Mouse (Mus musculus) CD4-positive, CD25-positive, alpha-beta regulatory T cell, adult 4 months (primary cell): ENCODE data around the gene Tyms. TPM values are rescaled to one million over a fixed set of nuclear protein-coding genes. Genes with fewer than 3 reads are reported as not detected.
"Not testable (repeated sequence)": the region's sequence is repeated elsewhere in the genome, so short reads cannot be mapped to it uniquely, and the experiment has no call there.

Source experiments
- ATAC-seq: one replicate; pipeline ENCODE4 v1.8.0; 2017
- polyA plus RNA-seq, 2 experiments: library from polyadenylated mRNA; unstranded; fragments of 100-300 nt; shearing (Covaris generic); gene quantifications; one replicate each; pipeline ENCODE4 v1.2.1; 2017

Gene Tyms
- polyA plus RNA-seq, 2 experiments from 2014 or later = 58.0 to 73.1 TPM

DNA sequence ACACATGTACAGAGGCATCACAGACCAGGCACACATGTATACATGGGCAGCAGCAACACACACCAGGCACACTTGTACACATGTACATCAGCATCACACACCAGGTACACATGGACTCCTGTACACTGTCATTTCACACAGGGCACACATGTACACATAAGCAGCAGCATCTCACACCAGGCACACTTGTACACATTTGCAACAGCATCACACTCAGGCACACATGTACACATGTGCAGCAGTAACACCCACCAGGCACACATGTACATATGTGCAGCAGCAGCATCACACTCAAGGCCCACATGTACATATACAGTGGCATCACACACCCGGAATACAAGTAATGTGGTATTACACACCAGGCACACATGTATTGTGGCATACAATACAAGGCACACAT is 24.8 kb upstream of the Tyms start:
- no peak for ATAC-seq

DNA sequence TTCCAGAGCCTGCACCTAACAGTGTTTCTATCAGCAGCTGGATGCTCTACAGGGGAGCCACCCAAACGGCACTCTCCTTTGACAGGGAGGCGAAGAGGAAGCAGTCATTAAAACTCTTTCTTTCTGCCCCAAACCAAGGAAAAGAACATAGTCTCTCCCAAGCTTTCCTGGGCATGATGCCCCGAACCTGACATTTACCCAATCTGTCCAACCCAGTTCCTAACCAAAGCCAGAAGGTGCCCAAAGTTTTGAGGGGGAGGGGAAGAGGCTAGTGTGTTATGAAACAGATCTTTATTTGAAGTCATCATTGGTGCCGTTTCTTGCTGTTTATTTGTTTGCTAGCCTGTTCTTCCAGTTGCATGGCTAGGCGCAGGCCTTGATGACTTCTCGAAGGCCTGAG is 22.3 kb upstream of the Tyms start:
- ATAC-seq = no peak

DNA sequence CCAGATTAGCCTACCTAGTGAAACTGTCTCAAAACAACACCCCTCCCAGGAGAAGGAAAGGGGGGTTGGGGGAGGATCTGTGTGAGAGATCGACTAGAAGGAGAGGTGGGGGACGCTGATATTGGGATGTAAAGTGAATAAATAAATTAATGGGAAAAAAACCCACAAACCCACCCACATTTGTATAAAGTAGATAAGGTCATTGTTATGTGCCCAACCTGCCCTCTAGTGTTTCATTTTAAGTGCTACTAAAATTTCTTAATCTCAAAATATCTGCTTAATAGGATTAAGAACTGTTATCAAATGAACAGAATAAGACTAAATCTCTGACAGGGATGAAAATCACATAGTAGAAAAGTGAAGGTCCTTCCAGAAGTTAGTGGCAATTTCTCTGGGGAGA is 21.0 kb upstream of the Tyms start:
- ATAC-seq = no peak

DNA sequence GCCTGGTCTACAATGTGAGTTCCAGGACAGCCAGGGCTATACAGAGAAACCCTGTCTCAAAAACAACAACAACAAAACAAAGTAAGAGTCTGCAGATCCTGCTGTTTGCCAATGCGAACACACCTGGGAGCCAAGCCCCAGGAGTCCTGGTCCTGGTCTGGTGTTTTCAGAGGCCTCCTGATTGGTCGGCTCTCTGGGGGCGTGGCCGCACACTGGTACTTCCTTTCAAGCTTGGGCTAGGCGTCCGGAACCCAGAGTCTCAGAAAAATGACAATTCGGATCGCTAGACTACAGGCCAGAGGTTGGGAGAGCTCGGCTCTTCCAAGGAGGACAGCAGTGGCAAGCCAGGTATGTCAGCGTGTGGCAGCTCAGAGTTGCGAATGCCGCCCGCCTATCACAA is 19.3 kb upstream of the Tyms start:
- no peak for ATAC-seq

DNA sequence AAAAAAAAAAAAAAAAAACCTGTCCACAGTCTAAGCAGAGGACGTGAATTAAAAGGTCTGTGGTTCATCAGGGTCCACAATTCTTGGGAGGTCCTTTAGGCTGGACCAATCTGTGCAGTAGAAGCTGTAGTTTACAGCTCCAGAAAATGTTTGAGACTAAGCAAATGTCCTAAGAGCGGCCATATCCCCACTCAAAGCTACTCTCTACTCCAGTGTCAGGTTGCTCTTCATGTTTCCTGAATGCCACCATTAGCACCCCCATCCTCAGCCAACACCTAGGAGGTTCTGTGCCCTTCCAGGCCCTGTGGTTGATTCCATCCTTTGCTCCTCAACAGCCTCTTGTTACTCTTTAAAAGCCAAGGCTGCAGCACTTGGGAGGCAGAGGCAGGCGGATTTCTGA is 1.0 kb downstream of the Tyms start:
- no peak for ATAC-seq

DNA sequence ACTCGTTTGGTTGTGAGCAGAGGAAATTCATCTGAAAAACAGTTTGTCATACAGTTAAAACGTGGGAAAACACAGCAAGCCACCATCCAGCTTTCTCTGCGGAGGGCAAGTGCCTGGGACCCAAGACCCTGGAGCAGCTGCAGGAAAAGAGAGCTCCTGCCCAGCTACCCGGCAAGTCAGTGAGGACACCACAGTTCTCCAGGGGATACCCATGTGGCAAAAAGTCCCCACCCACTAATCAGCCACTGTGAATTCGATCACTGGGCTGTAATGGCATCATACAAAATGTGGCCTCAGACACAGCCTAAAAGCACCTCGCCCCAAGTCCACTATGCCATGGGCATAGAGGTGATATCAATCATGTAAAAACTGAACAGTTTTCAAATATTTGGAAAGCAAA is 1.7 kb downstream of the Tyms start:
- no peak for ATAC-seq

DNA sequence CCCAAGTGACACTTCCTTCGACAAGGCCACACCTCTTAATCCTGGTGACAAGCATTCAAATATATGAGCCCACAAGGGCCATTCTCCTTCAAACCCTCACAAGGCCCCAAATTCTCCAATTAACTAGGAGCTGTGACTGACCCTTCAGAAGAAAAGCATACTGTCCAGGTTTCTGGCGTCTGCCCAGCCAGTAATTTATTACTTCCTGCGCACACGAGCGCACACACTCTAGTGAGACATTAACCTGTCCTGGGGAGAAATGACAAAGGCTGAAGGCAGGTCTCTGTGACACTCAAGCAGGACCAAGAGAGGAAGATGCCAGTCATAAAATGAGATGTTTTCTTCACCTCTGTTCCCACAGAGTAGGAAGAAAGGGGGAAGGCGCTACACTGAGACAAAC is 5.7 kb downstream of the Tyms start:
- ATAC-seq = no peak

DNA sequence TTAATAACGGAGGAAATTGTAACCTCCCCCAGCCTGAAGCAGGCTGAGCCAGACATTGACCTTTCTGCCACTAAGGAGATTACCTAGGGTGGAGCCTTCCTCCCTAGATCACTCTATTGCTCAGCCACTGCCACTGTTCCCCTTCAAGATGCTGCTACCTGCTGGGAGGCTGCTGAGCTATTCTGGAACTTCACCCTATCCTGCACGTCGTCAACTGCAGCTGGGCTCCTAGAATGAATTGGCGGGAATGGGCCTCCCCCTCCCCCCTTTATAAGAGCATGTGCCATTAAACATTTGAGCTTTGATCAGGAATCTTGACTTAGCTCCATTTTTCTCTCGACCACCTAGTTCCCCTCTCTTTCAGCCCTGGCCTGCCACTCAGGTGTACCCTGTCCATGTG is 13.8 kb downstream of the Tyms start:
- not testable (repeated sequence) for ATAC-seq

DNA sequence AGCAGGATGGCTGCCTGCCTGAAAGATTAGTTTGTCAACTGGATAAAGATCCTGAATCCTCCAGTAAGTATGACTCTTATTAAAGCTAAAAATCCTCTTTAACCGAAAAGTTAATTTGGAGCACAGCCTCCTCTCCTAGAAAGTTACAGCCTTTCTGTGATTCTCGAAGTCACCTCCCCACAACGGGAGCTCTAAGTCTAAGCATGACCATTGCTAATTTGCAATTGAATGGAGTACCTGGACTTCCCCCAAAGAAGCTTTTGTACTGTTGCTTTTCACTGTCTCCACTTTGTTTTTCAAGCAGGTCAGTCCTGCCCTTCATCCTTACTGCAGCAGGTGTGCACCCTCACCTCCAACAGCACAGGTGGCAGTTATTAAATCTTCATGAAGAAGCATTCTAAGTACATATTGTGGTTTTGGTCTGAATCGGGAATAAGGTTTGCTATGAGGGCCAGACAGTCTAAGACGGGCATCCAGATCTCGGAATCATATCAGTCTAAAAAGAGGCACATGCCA is 15.1 kb downstream of the Tyms start:
- no peak for ATAC-seq

DNA sequence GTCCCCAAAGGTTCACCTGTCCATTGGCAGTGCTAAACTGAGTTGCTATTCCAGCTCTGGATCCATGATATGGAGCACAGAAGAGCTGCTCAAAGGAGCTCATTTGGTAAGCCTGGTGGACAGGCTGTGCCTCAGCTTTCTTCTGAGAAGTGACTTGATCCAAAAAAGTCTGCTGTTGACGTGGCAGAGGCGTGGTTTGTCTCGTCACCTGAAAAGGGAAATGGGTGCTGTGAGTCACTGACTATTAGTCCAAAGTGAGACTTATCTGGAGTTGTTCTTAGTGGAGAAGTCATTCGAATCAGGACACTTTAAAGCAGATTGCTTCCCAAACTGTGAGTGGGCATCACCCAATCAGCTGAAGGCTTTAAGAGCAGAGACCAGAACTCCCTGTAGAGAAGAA is 33.6 kb downstream of the Tyms start:
- not testable (repeated sequence) for ATAC-seq

DNA sequence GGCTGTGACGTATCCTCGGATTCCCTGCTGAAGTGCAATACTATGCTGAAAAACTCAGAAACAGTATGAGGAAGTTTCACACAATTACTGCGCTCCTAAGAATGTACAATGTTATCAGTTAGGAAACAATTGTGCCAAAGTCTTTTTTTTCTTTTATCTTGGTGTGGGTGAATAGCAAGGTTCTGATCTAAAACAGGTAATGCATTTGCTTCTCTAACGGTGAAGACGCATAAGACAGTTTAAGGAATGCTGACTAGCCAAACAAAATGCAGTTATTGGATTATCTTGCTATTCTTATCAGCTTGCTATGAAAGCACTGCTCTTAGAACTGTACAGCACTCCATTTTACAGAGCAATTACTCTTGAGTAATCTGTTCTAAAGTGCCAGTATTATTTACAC is 34.1 kb downstream of the Tyms start:
- not testable (repeated sequence) for ATAC-seq

DNA sequence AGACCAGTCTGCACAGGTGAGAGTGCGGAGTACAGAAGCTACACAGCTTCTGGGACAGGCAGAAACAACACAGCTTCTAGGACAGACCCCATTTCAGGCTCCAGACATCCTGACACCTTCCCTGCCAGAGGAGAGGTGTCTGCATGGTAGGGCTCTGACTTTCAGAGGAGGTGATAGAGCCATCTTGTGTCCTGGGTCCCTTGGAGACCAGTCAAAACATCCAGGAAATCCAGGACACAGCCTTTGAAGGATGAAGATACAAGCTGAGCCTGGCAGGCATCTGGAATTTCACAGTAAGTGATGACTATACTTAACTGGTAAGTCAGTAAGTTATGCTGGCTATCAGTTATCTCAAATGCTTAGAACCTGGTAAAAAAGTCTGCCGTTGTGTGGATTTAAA is 36.3 kb downstream of the Tyms start:
- not testable (repeated sequence) for ATAC-seq

DNA sequence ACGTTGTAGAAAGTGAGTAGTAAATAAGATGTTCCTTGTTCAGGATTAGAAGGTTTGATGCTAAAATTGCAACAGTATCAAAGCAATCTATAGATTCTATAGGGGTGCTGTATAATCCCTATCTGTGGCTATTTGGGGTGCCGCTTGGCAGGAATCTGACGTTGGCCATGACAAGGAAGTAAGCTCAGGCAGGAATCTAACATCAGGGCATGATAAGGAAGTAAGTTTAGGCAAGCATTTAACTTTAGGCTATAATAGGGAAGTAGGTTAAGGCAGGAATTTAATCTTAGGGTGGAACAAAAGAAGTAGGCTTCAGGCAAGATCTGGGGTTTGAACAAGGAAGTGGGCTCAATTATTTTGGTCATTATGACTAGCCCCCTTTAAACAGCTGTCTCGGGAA is 37.6 kb downstream of the Tyms start:
- not testable (repeated sequence) for ATAC-seq

DNA sequence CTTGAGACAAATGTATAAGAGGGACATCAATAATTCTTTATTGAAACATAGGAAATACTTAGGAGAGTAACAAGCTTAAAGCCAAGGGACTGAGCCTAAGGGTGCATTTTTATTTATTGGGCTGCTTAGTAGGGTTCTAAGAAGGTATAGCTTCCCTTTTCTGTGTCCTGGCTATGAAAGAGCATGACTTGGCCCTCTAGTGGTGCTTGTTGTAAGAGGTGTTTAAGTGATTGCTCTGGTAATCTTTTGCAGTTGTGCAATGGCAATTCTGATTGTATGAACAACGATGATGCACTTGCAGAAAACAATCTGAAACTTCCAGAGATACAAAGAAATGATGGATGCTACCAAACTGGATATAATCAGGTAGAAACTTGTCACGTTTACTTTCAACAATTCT is 58.8 kb downstream of the Tyms start:
- ATAC-seq = no peak

DNA sequence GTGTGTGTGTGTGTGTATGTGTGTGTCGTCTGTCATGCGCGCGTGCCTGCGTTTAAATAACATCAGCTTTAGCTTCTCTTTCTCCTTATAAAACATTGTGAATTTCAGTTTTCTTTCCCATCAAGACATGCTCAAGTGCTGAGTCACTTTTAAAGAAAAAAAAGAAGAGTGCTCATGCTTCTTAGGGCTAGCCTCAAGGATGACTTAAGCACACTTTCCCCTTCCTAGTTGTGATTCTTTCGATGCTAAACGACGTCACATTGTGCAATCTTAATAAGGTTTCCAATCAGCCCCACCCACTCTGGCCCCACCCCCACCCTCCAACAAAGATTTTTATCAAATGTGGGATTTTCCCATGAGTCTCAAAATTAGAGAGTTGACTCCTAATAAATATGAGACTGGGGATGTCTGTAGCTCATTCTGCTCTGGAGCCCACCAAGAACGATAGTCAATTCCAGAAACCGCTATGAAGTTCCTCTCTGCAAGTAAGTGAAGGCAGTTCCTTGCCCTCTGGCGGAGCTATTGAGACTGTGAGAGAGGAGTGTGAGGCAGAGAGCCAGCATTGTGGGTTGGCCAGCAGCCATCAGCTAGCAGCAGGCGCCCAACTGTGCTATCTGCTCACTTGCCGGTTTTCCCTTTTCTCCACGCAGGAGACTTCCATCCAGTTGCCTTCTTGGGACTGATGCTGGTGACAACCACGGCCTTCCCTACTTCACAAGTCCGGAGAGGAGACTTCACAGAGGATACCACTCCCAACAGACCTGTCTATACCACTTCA is 60.5 kb downstream of the Tyms start, which contains the start of gene Il6:
Il6 (plus strand) TSS at position 389 of the 778 bp plus-strand sequence.
- ATAC-seq = no peak

Other genes starting within 250 kb of the Tyms start
- under 1 TPM; 0.13 to 0.70 TPM for gene Il6, start 60.5 kb downstream of the Tyms start, polyA plus RNA-seq
- not detected for gene Garem2, start 31.5 kb upstream of the Tyms start, polyA plus RNA-seq
- not detected for gene 3110082J24Rik, start 32.5 kb upstream of the Tyms start, polyA plus RNA-seq
- gene Hadha, start 81.5 kb upstream of the Tyms start, polyA plus RNA-seq = 100 to 1,000 TPM in 1 of 2 experiments, 10 to 100 TPM in 1; 85.0 to 124 TPM
- 100 to 1,000 TPM; 173 to 208 TPM for gene Hadhb, start 81.6 kb upstream of the Tyms start, polyA plus RNA-seq
- gene Adgrf3, start 132.1 kb upstream of the Tyms start, polyA plus RNA-seq = not detected
- gene Selenoi, start 159.0 kb upstream of the Tyms start, polyA plus RNA-seq = 10 to 100 TPM; 16.8 to 20.6 TPM
- 1 to 10 TPM; 3.0 to 4.2 TPM for gene Drc1, start 207.8 kb upstream of the Tyms start, polyA plus RNA-seq